Mouse (Mus musculus) ovary, adult 10 weeks (tissue): Measurements from ENCODE around the gene Zfp947. TPM values are rescaled to one million over a fixed set of nuclear protein-coding genes. Genes with fewer than 3 reads are reported as not detected.

Source experiments
- polyA plus RNA-seq: library from polyadenylated mRNA; stranded (reverse); fragments of 350-450 nt; fragmentation: Illumina TruSeq; extraction: RNeasy Lipid Tissue Mini Kit (QIAGEN cat#74804); gene quantifications from one replicate; pipeline ENCODE4 v1.2.3, GENCODE M21; 2014

The Zfp947 gene
- polyA plus RNA-seq: 14.1 TPM

DNA sequence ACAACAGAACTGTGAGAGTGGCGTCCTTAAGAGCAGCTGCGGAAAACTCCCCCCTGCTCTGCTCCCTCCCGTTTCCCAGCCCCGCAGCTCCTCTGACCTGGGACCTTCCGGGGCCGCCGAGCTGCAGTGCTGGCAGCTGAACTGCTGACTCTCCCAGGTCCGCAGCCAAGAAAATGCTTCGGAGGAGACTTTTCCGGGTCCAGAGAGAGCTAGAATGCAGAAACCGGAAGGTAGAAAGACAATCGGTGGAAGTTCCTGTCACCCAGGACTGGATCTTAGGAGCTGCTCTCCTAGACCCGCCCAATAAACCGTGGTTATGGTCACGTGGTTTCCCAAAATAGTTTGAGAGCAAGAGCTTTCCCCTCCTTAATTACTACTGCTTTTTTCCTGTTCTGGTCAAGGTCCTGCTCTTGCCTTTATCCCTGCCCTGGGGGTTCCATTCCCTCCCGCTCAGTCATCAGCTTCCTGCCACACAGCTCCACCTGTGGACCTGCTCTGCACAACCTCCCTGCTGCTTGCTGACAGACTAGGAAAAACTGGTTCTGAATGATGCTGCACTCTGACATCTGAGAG is at the start of gene Zfp947:
Zfp947 (minus strand) TSS at position 469 of the 573 bp plus-strand sequence.

Other genes with a start within 250 kb of the Zfp947 start
- 116 TPM for gene Zfp942, start 203.7 kb downstream of the Zfp947 start, polyA plus RNA-seq
- gene Zfp943, start 203.6 kb downstream of the Zfp947 start, polyA plus RNA-seq: 90.0 TPM
- gene Zfp994, start 59.4 kb upstream of the Zfp947 start, polyA plus RNA-seq: 27.8 TPM
- 83.5 TPM for gene CT030661.1, start 148.6 kb upstream of the Zfp947 start, polyA plus RNA-seq
- gene Zfp944, start 195.2 kb upstream of the Zfp947 start, polyA plus RNA-seq: 54.3 TPM
- 86.1 TPM for gene Zfp758, start 195.3 kb upstream of the Zfp947 start, polyA plus RNA-seq